Mouse (Mus musculus) stomach, embryonic 15.5 days (tissue): ENCODE measurements around the gene Sh3bgrl3. TPM values are rescaled to one million over a fixed set of nuclear protein-coding genes. Genes with fewer than 3 reads are reported as not detected.
"Not testable (repeated sequence)": the region's sequence is repeated elsewhere in the genome, so short reads cannot be mapped to it uniquely, and the experiment has no call there.

ENCODE experiments used
- ATAC-seq: fragments of 200-750 bp; cut with Nextera tagmentation; 2 replicates; pipeline ENCODE4 v1.8.0; 2017; ENCODE audit warnings: low read depth, moderate number of reproducible peaks, moderate TSS enrichment; ENCODE audit not compliant: insufficient read depth, low FRiP score
- H3K27ac ChIP-seq: fragments of 300-500 bp; sonication (generic); 2 replicates; pipeline ENCODE4 v1.5.1; 2015; ENCODE audit warnings: mild to moderate bottlenecking, inconsistent platforms
- H3K27me3 ChIP-seq: fragments of 300-500 bp; sonication (generic); replicated peaks from 2 replicates; pipeline ENCODE4 v1.6.1; 2015; ENCODE audit warnings: inconsistent platforms
- H3K36me3 ChIP-seq: fragments of 300-500 bp; sonication (generic); 2 replicates; pipeline ENCODE4 v1.6.1; 2015; ENCODE audit warnings: inconsistent platforms
- H3K4me1 ChIP-seq: fragments of 300-500 bp; sonication (generic); 2 replicates; pipeline ENCODE4 v1.6.1; 2015; ENCODE audit warnings: inconsistent platforms
- H3K4me2 ChIP-seq: fragments of 300-500 bp; sonication (generic); 2 replicates; pipeline ENCODE4 v1.6.1; 2015; ENCODE audit warnings: mild to moderate bottlenecking, inconsistent platforms
- H3K4me3 ChIP-seq: fragments of 300-500 bp; sonication (generic); replicated peaks from 2 replicates; pipeline ENCODE4 v1.5.1; 2015; ENCODE audit warnings: inconsistent platforms
- H3K9ac ChIP-seq: fragments of 300-500 bp; sonication (generic); 2 replicates; pipeline ENCODE4 v1.6.1; 2015; ENCODE audit warnings: inconsistent platforms
- H3K9me3 ChIP-seq: fragments of 300-500 bp; sonication (generic); 2 replicates; pipeline ENCODE4 v1.6.1; 2016; ENCODE audit warnings: inconsistent platforms
- WGBS: fragments of 180-500 bp; shearing (Covaris S2); methylation state at CpG from one replicate; pipeline ENCODE4 v1.1.7; 2015; 5-methylcytosine and 5-hydroxymethylcytosine counted together
- polyA plus RNA-seq: library from polyadenylated mRNA; unstranded; fragments of >200 nt; fragmentation: Nextera tagmentation; extraction: Ambion mirVana; gene quantifications from 2 replicates; pipeline ENCODE4 v1.2.1, GENCODE M21; 2015

Sh3bgrl3 gene
- polyA plus RNA-seq = 363 and 395 TPM in 2 replicates

- WGBS = under 1% methylated on average over 46 of the region's 50 CpGs
- Histone ChIP-seq H3K9ac (peak within 1 kb of the TSS; percentile 81), H3K36me3 (no peaks in the 10 kb centered on the region), H3K27ac (peak within 1 kb of the TSS; percentile 90), H3K4me3 (peak within 1 kb of the TSS; percentile 80), H3K4me2 (peak within 1 kb of the TSS; percentile 72), H3K4me1 (peaks cover 31% of the 10 kb centered on the region), H3K9me3 (no peaks in the 10 kb centered on the region), H3K27me3 (no peaks in the 10 kb centered on the region)
- peak; percentile 87 for ATAC-seq
Measured at GRCm38 (mm10) chr4:134128221-134128982, at the start of gene Sh3bgrl3. TSS of gene Sh3bgrl3 (minus strand) at chr4:134128789.

GRCm38 (mm10) chr4:134172391-134172790 lies 43.8 kb upstream of the Sh3bgrl3 start:
- WGBS = 62% methylated on average over 3 of the region's 3 CpGs

GRCm38 (mm10) chr4:134166906-134167305 lies 38.3 kb upstream of the Sh3bgrl3 start:
- Histone ChIP-seq H3K27me3 (no peaks in the 10 kb centered on the region), H3K4me3 (no peak overlapping the region), H3K36me3 (no peaks in the 10 kb centered on the region), H3K9me3 (no peaks in the 10 kb centered on the region), H3K4me2 (no peak overlapping the region), H3K27ac (no peak overlapping the region), H3K4me1 (no peaks in the 10 kb centered on the region), H3K9ac (no peak overlapping the region)
- WGBS = 90% methylated on average over 3 of the region's 3 CpGs
- no peak for ATAC-seq

More at GRCm38 (mm10) chr4:134172391-134172790, 43.8 kb upstream of the Sh3bgrl3 start:
- Histone ChIP-seq H3K27ac (no peak overlapping the region), H3K9me3 (no peaks in the 10 kb centered on the region), H3K4me1 (no peaks in the 10 kb centered on the region), H3K9ac (no peak overlapping the region), H3K27me3 (no peaks in the 10 kb centered on the region), H3K4me2 (no peak overlapping the region), H3K36me3 (peaks cover 2% of the 10 kb centered on the region; the same call in 1 of the 2 replicates), H3K4me3 (no peak overlapping the region)
- ATAC-seq = no peak

- Histone ChIP-seq H3K27ac (peak overlapping the region; percentile 72; the same call in 1 of the 2 replicates), H3K4me2 (no peak overlapping the region), H3K9ac (no peak overlapping the region), H3K4me1 (no peaks in the 10 kb centered on the region), H3K27me3 (no peaks in the 10 kb centered on the region), H3K4me3 (no peak overlapping the region), H3K36me3 (no peaks in the 10 kb centered on the region), H3K9me3 (no peaks in the 10 kb centered on the region)
- ATAC-seq = no peak
- WGBS = 80% methylated on average over 3 of the region's 3 CpGs
Measured at GRCm38 (mm10) chr4:134165548-134166465, 37.2 kb upstream of the Sh3bgrl3 start.

- Histone ChIP-seq H3K4me3 (no peak overlapping the region), H3K27me3 (no peaks in the 10 kb centered on the region), H3K27ac (peak overlapping the region; percentile 72), H3K9ac (no peak overlapping the region), H3K4me1 (no peaks in the 10 kb centered on the region), H3K4me2 (no peak overlapping the region), H3K36me3 (no peaks in the 10 kb centered on the region), H3K9me3 (no peaks in the 10 kb centered on the region)
- WGBS = 67% methylated on average over 6 of the region's 6 CpGs
- peak; percentile 47; the same call in 1 of the 2 replicates for ATAC-seq
Measured at GRCm38 (mm10) chr4:134165024-134165423, 36.4 kb upstream of the Sh3bgrl3 start.

- Histone ChIP-seq H3K9ac (no peak overlapping the region), H3K4me1 (no peaks in the 10 kb centered on the region), H3K27me3 (no peaks in the 10 kb centered on the region), H3K27ac (peak overlapping the region; percentile 72), H3K36me3 (no peaks in the 10 kb centered on the region), H3K9me3 (no peaks in the 10 kb centered on the region), H3K4me3 (no peak overlapping the region), H3K4me2 (no peak overlapping the region)
- ATAC-seq = no peak
- WGBS = 86% methylated on average over 5 of the region's 6 CpGs
Measured at GRCm38 (mm10) chr4:134164591-134164990, 36.0 kb upstream of the Sh3bgrl3 start.

- H3K27me3 ChIP-seq, H3K9me3 ChIP-seq, H3K4me1 ChIP-seq, ATAC-seq, H3K36me3 ChIP-seq, H3K9ac ChIP-seq: not testable (repeated sequence)
- Histone ChIP-seq H3K27ac (0 out of 2 replicates have a peak overlapping the region, but pooled peaks have one; percentile 51), H3K4me2 (peak overlapping the region; percentile 44), H3K4me3 (peak overlapping the region; percentile 58)
- 8% methylated on average over 30 of the region's 30 CpGs for WGBS
Measured at GRCm38 (mm10) chr4:134160071-134160470, 31.5 kb upstream of the Sh3bgrl3 start.

GRCm38 (mm10) chr4:134158774-134159173 lies 30.2 kb upstream of the Sh3bgrl3 start:
- no peak overlapping the region for H3K9ac ChIP-seq
- no peaks in the 10 kb centered on the region for H3K9me3 ChIP-seq
- H3K4me2 ChIP-seq = no peak overlapping the region
- H3K36me3 ChIP-seq = no peaks in the 10 kb centered on the region
- H3K4me1 ChIP-seq = peaks cover 7% of the 10 kb centered on the region
- no peaks in the 10 kb centered on the region for H3K27me3 ChIP-seq
- no peak overlapping the region for H3K27ac ChIP-seq
- WGBS = 90% methylated on average over 6 of the region's 6 CpGs
- H3K4me3 ChIP-seq = no peak overlapping the region
- ATAC-seq = no peak

- Histone ChIP-seq H3K27me3 (no peaks in the 10 kb centered on the region), H3K4me1 (peaks cover 7% of the 10 kb centered on the region), H3K9me3 (no peaks in the 10 kb centered on the region), H3K9ac (no peak overlapping the region), H3K27ac (no peak overlapping the region), H3K4me3 (no peak overlapping the region), H3K36me3 (no peaks in the 10 kb centered on the region), H3K4me2 (no peak overlapping the region)
- WGBS = 74% methylated on average over 2 of the region's 2 CpGs
- no peak for ATAC-seq
Measured at GRCm38 (mm10) chr4:134157558-134157957, 29.0 kb upstream of the Sh3bgrl3 start.

- Histone ChIP-seq H3K27ac (no peak overlapping the region), H3K4me1 (peaks cover 7% of the 10 kb centered on the region), H3K9me3 (no peaks in the 10 kb centered on the region), H3K4me3 (no peak overlapping the region), H3K9ac (no peak overlapping the region), H3K36me3 (0 out of 2 replicates have a peak, but pooled peaks cover 2% of the 10 kb centered on the region), H3K4me2 (no peak overlapping the region), H3K27me3 (no peaks in the 10 kb centered on the region)
- peak; percentile 56; the same call in 1 of the 2 replicates for ATAC-seq
- WGBS = 57% methylated on average over 8 of the region's 8 CpGs
Measured at GRCm38 (mm10) chr4:134156744-134157143, 28.2 kb upstream of the Sh3bgrl3 start.

- no peaks in the 10 kb centered on the region for H3K27me3 ChIP-seq
- H3K9me3 ChIP-seq = no peaks in the 10 kb centered on the region
- no peak for ATAC-seq
- H3K27ac ChIP-seq = no peak overlapping the region
- H3K4me1 ChIP-seq = peaks cover 7% of the 10 kb centered on the region
- no peak overlapping the region for H3K4me2 ChIP-seq
- 88% methylated on average over 10 of the region's 10 CpGs for WGBS
- no peak overlapping the region for H3K4me3 ChIP-seq
- H3K9ac ChIP-seq = no peak overlapping the region
- H3K36me3 ChIP-seq = peaks cover 10% of the 10 kb centered on the region
Measured at GRCm38 (mm10) chr4:134155961-134156465, 27.4 kb upstream of the Sh3bgrl3 start.
